Mouse (Mus musculus): ENCODE results near the gene Rplp1.

GRCm38 (mm10) chr9:61952241-61952640 is 37.9 kb upstream of the Rplp1 start:
- TF ChIP-seq CTCF (IDR thresholded peaks at IDR 0.05; ENCODE audit: control insufficient read depth, insufficient read depth, insufficient replicate concordance, low read depth, low read length) (no peak), POLR2A (IDR thresholded peaks at IDR 0.05; ENCODE audit: control insufficient read depth, low read depth, low read length) (no peak)

All from testis, adult 2 months (tissue).